Mouse (Mus musculus) ES-Bruce4 (cell line): ENCODE measurements around the gene Mipep. TPM values are rescaled to one million over a fixed set of nuclear protein-coding genes. Genes with fewer than 3 reads are reported as not detected.
A peak's percentile ranks its signal among the peaks of the same experiment; 100 is the strongest.

Source experiments
- H3K27ac ChIP-seq: 2 replicates; pipeline ENCODE4 v1.5.1; 2012; ENCODE audit warnings: low read length, inconsistent platforms; ENCODE audit not compliant: insufficient read depth
- H3K27me3 ChIP-seq: 2 replicates; pipeline ENCODE4 v1.6.1; 2012; ENCODE audit warnings: mild to moderate bottlenecking, low read length, inconsistent platforms; ENCODE audit not compliant: control insufficient read depth, poor library complexity, insufficient read depth, severe bottlenecking
- H3K36me3 ChIP-seq: 2 replicates; pipeline ENCODE4 v1.6.1; 2012; ENCODE audit warnings: inconsistent platforms, mild to moderate bottlenecking, low read length, moderate library complexity; ENCODE audit not compliant: control insufficient read depth, poor library complexity, insufficient read depth, severe bottlenecking
- H3K4me1 ChIP-seq: one replicate; pipeline ENCODE4 v1.8.1; 2011; ENCODE audit warnings: low read length; ENCODE audit not compliant: control insufficient read depth, insufficient read depth
- H3K4me3 ChIP-seq: 2 replicates; pipeline ENCODE4 v1.5.1; 2011; ENCODE audit warnings: low read depth, mild to moderate bottlenecking, low read length
- H3K9ac ChIP-seq: 2 replicates; pipeline ENCODE4 v1.6.1; 2012; ENCODE audit warnings: low read depth, mild to moderate bottlenecking, inconsistent platforms; ENCODE audit not compliant: poor library complexity, severe bottlenecking
- H3K9me3 ChIP-seq: replicated peaks from 2 replicates; pipeline ENCODE4 v1.6.1; 2012; ENCODE audit warnings: mild to moderate bottlenecking, low read length, inconsistent platforms; ENCODE audit not compliant: control insufficient read depth, poor library complexity, insufficient read depth, severe bottlenecking
- CTCF ChIP-seq: IDR thresholded peaks from one replicate; pipeline ENCODE4 v1.8.1; 2011; ENCODE audit warnings: low read depth, low read length
- EP300 ChIP-seq: IDR thresholded peaks from 2 replicates; pipeline ENCODE4 v1.6.1; 2011; ENCODE audit warnings: low read depth, low read length; ENCODE audit not compliant: insufficient read depth
- POLR2A ChIP-seq: IDR thresholded peaks from one replicate; pipeline ENCODE4 v1.8.1; 2011; ENCODE audit warnings: low read length; ENCODE audit not compliant: insufficient read depth
- polyA plus RNA-seq: library from polyadenylated mRNA; stranded (reverse); fragments of >200 nt; gene quantifications from 2 replicates; pipeline ENCODE4 v1.2.4, GENCODE M21; 2011; ENCODE audit warnings: low read depth; ENCODE audit not compliant: missing spikeins, insufficient read depth, insufficient read length

Gene Mipep
- polyA plus RNA-seq, 1 experiment: 25.9 TPM

DNA sequence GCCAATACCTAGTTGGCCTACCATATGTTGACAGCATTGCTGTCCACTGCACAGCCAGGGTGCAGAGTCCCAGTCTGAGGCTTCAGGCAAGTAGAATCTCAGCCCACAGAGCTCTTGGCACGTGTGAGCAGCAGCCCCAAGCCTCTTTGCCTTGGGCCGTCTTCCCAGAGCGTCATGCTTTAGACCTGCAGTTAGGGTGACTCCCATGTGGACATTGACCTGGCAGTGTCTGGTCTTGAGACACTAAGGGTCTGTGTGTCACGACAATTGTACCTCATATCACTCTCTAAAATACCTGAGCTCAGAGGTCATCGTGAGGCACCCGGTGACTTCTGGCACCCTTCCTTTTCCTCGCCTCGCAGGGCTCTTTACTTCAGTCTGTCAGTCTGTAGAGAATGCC is 25.3 kb upstream of the Mipep start:
- peaks cover 9% of the 10 kb centered on the region for H3K4me1 ChIP-seq
- H3K9me3 ChIP-seq: peaks cover 2% of the 10 kb centered on the region; the same call in 1 of the 2 replicates
- H3K36me3 ChIP-seq: peaks cover 2% of the 10 kb centered on the region; the same call in 1 of the 2 replicates
- H3K27me3 ChIP-seq: no peaks in the 10 kb centered on the region
- TF ChIP-seq EP300: no peak
- no peak for TF ChIP-seq POLR2A
- no peak for TF ChIP-seq CTCF
- no peak overlapping the region for H3K27ac ChIP-seq
- H3K4me3 ChIP-seq: no peak overlapping the region
- no peak overlapping the region for H3K9ac ChIP-seq

DNA sequence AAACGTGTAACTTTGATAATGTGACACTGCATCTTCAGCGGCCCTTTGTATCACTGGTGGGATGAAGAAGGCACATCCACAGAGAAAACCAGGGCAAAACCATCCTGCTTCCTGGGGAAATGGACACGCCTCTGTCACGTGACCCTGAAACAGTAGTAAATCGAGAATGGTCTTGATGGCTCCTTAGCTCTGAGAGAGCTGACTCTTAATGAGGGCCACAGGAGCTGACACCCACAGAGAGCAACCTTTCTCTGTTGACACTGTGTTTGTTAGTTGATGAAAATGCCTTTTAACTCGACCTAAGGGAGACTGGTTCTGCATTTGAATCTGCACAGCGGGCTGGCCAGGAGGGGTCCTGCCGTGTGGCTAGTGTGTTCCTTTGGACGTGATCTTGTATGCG is 22.6 kb upstream of the Mipep start:
- H3K4me3 ChIP-seq: no peak overlapping the region
- no peak overlapping the region for H3K27ac ChIP-seq
- TF ChIP-seq POLR2A (no peak), EP300 (no peak), CTCF (no peak)
- no peaks in the 10 kb centered on the region for H3K27me3 ChIP-seq
- H3K36me3 ChIP-seq: no peaks in the 10 kb centered on the region; the same call in 1 of the 2 replicates
- H3K4me1 ChIP-seq: peaks cover 23% of the 10 kb centered on the region
- H3K9me3 ChIP-seq: peaks cover 2% of the 10 kb centered on the region; the same call in 1 of the 2 replicates
- H3K9ac ChIP-seq: no peak overlapping the region

DNA sequence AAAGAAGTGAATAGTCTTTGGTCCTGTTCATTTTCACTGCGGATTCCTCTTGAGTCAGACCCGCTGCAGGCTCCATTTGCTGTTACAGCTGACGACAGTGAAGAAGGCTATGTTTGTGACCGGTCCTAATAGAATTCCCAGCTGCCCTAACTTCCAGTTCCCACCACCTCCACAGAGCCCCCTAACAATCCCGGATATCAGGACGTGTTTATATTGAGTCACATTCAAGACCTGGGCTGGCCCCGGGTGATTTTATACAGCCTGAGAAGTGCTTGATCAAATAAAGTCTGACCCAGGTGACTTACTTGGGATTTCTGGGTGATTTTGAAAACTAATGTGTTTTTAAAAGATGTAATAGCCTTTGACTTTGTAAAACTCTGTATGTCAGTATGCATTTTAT is 21.6 kb upstream of the Mipep start:
- Histone ChIP-seq H3K27ac (no peak overlapping the region), H3K9ac (no peak overlapping the region), H3K27me3 (no peaks in the 10 kb centered on the region), H3K4me3 (no peak overlapping the region), H3K36me3 (no peaks in the 10 kb centered on the region; the same call in 1 of the 2 replicates), H3K4me1 (peaks cover 23% of the 10 kb centered on the region), H3K9me3 (peaks cover 2% of the 10 kb centered on the region; the same call in 1 of the 2 replicates)
- no peak for TF ChIP-seq POLR2A
- no peak for TF ChIP-seq CTCF
- TF ChIP-seq EP300: no peak

DNA sequence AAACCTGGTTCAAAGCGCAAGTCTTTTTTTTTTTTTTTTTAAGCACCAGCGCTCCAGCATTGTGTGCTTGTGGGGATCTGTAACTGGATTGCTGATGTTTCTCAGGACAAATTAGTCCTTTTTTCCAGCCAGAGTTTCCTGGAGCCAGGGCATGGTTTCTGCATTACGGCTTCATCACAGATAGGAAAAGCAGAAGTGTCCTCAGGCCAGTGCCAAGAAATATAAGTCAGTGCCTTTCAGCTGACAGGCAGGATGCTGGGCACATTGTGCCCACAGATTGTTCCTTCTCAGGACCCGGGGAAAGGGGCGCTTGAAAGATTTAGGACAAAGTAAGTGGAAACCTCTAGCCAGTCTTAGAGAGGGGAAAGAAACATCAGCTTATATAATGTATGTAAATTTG is 20.6 kb upstream of the Mipep start:
- Histone ChIP-seq H3K27ac (no peak overlapping the region), H3K4me3 (no peak overlapping the region), H3K4me1 (peaks cover 23% of the 10 kb centered on the region), H3K9ac (no peak overlapping the region), H3K36me3 (no peaks in the 10 kb centered on the region; the same call in 1 of the 2 replicates), H3K27me3 (no peaks in the 10 kb centered on the region), H3K9me3 (no peaks in the 10 kb centered on the region)
- TF ChIP-seq CTCF (no peak), POLR2A (no peak), EP300 (no peak)

DNA sequence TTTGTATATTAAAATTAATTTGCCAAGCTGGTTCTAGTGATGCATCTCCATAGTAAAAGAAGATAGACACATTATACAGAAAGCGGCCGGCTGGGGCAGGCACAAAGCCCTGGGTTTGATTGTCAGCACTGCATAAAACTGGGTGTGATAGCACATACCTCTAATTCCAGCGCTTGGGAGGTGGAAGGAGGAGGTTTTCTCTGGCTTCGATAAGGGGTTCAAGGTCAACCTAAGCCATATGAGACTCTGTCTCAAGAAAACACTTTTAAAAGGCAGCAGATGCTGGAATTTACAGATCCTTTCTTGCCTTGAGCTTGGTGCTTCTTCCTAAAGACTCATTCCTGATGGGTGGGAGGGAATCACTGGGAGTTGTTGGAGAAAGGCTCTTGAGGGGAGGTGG is 19.8 kb upstream of the Mipep start:
- H3K4me3 ChIP-seq: no peak overlapping the region
- H3K9me3 ChIP-seq: no peaks in the 10 kb centered on the region
- no peaks in the 10 kb centered on the region; the same call in 1 of the 2 replicates for H3K36me3 ChIP-seq
- H3K27ac ChIP-seq: peak overlapping the region; percentile 85
- no peak overlapping the region for H3K9ac ChIP-seq
- peaks cover 23% of the 10 kb centered on the region for H3K4me1 ChIP-seq
- no peaks in the 10 kb centered on the region for H3K27me3 ChIP-seq
- TF ChIP-seq POLR2A (no peak), EP300 (peak; percentile 51; the same call in 1 of the 2 replicates)

DNA sequence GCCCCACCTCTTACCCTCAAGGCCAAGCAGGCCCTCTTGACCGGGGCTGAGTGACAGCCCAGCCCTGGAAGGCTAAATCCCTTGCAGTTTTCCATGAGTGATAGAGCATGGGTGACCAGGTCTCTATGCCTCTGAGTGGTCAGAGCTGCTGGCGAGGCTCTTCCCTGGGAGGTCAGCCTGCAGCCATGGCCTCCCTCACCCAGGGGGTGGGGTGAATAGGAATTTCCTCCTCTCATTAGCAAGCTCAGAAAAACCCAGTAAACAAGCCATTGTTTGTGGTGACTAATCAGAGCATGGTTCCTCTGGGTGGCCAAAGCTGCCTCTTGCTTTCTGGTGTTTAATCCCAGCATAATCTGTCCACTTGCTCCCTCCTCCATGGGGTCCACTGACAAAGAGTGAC is 19.3 kb upstream of the Mipep start:
- Histone ChIP-seq H3K4me3 (no peak overlapping the region), H3K27ac (peak overlapping the region; percentile 85), H3K4me1 (peaks cover 23% of the 10 kb centered on the region), H3K9me3 (no peaks in the 10 kb centered on the region), H3K27me3 (no peaks in the 10 kb centered on the region), H3K9ac (no peak overlapping the region), H3K36me3 (no peaks in the 10 kb centered on the region)
- no peak for TF ChIP-seq POLR2A
- TF ChIP-seq EP300: peak; percentile 86; the same call in 1 of the 2 replicates
